In genomic region chr13:41002001-41002400, GRCm38 (mm10) we compare ENCODE assay signal across 9 mouse cellular contexts. TPM values are rescaled to one million over a fixed set of nuclear protein-coding genes. Genes with fewer than 3 reads are reported as not detected.
DNase-seq lines count a peak whose midpoint lies in the region; ATAC-seq lines count a peak whose summit lies in the region.
"Had no signal": no experiment of that assay in that cellular context is flagged by ENCODE, and none has a peak within 500 bp of the region (broad histone marks: within the 10 kb centered on the region; RNA-seq: fewer than 3 reads in every experiment).

No protein-coding gene starts in this region.

- no peaks in the 10 kb centered on the region for H3K9me3 ChIP-seq in megakaryocyte, embryonic 14.5 days
- H3K9me3 ChIP-seq in forebrain, embryonic 14.5 days (replicated peaks; ENCODE audit: control insufficient read depth, low read length) = no peaks in the 10 kb centered on the region
- no peaks in the 10 kb centered on the region for H3K9me3 ChIP-seq in liver, embryonic 12.5 days (replicated peaks)

- no peak overlapping the region for H3K9ac ChIP-seq in forebrain, embryonic 14.5 days (ENCODE audit: low read length)
- peak overlapping the region; percentile 85 for H3K9ac ChIP-seq in liver, embryonic 12.5 days

- H3K4me1 ChIP-seq in megakaryocyte, embryonic 14.5 days = peaks cover 54% of the 10 kb centered on the region
- H3K4me1 ChIP-seq in forebrain, embryonic 14.5 days (ENCODE audit: control insufficient read depth, insufficient read depth, low read length) = peaks cover 12% of the 10 kb centered on the region
- peaks cover 46% of the 10 kb centered on the region for H3K4me1 ChIP-seq in liver, embryonic 12.5 days

- H3K36me3 ChIP-seq in megakaryocyte, embryonic 14.5 days (replicated peaks; ENCODE audit: low read length) = peaks cover 43% of the 10 kb centered on the region
- H3K36me3 ChIP-seq in forebrain, embryonic 14.5 days (ENCODE audit: control insufficient read depth, insufficient read depth, low read length) = peaks cover 28% of the 10 kb centered on the region
- peaks cover 47% of the 10 kb centered on the region for H3K36me3 ChIP-seq in liver, embryonic 12.5 days

- H3K4me2 ChIP-seq in forebrain, embryonic 14.5 days (ENCODE audit: low read length) = peak overlapping the region; percentile 87
- peak overlapping the region; percentile 98 for H3K4me2 ChIP-seq in liver, embryonic 12.5 days

- no peak overlapping the region for H3K27ac ChIP-seq in forebrain, embryonic 14.5 days (ENCODE audit: low read depth, low read length)
- H3K27ac ChIP-seq in liver, embryonic 12.5 days = peak overlapping the region; percentile 79

- no peak for ATAC-seq in megakaryocyte, adult 5-6 weeks (ENCODE audit: poor library complexity, severe bottlenecking)
- no peak for ATAC-seq in forebrain, embryonic 14.5 days
- ATAC-seq in liver, embryonic 12.5 days = 0 out of 2 replicates have a peak, but pooled peaks have one; percentile 33

- H3K27me3 ChIP-seq in megakaryocyte, embryonic 14.5 days (replicated peaks) = no peaks in the 10 kb centered on the region
- no peaks in the 10 kb centered on the region for H3K27me3 ChIP-seq in forebrain, embryonic 14.5 days (replicated peaks; ENCODE audit: control insufficient read depth, insufficient read depth, low read length)
- H3K27me3 ChIP-seq in liver, embryonic 12.5 days (replicated peaks) = no peaks in the 10 kb centered on the region

- peak overlapping the region; percentile 98 for H3K4me3 ChIP-seq in megakaryocyte, embryonic 14.5 days (replicated peaks)
- peak overlapping the region; percentile 90 for H3K4me3 ChIP-seq in forebrain, embryonic 14.5 days (ENCODE audit: low read depth, low read length)
- H3K4me3 ChIP-seq in liver, embryonic 12.5 days = peak overlapping the region; percentile 90

- WGBS in forebrain, embryonic 14.5 days = 82% methylated on average over 5 of the region's 5 CpGs
- 56% methylated on average over 5 of the region's 5 CpGs for whole genome bisulfite sequencing in liver, embryonic 12.5 days (ENCODE audit: insufficient replicate concordance)

- DNase-seq in forebrain, embryonic 14.5 days (ENCODE audit: low spot score) = no peak
- DNase-seq in testis, postnatal 10 days (ENCODE audit: low spot score) = no peak
- DNase-seq in urinary bladder, adult 2 months (ENCODE audit: low spot score) = no peak
- DNase-seq in ovary, postnatal 36 days (ENCODE audit: low spot score) = no peak
- DNase-seq: adrenal gland, postnatal 25 days; right cerebral cortex, postnatal 14 days had no signal

RNA-seq across cellular contexts. Expression of gene Pak1ip1, which starts 1.2 kb away (rescaled TPM):
- 12.4 and 51.1 TPM in 2 replicates for polyA plus RNA-seq in megakaryocyte, embryonic 14.5 days (2012; ENCODE audit: insufficient read depth, low replicate concordance)
- total RNA-seq in megakaryocyte, adult 5-6 weeks (2015) = 50.2 and 50.7 TPM in 2 replicates
- 73.0 and 80.1 TPM in 2 replicates for total RNA-seq in megakaryocyte, adult 5-6 weeks (2017)
- 84.8 and 86.7 TPM in 2 replicates for polyA plus RNA-seq in forebrain, embryonic 14.5 days (2014; fragmentation: Nextera tagmentation; extraction: Ambion mirVana)
- polyA plus RNA-seq in liver, embryonic 12.5 days (2016; fragmentation: Nextera tagmentation; extraction: Ambion mirVana) = 85.0 and 88.4 TPM in 2 replicates
- polyA plus RNA-seq in urinary bladder, adult 2 months (2012; rRNA removed) = 54.2 and 68.3 TPM in 2 replicates

RNA-seq across cellular contexts. Expression of gene Tmem14c, which starts 14.1 kb away (rescaled TPM):
- polyA plus RNA-seq in megakaryocyte, embryonic 14.5 days (2012; ENCODE audit: insufficient read depth, low replicate concordance) = 53.2 and 191 TPM in 2 replicates
- total RNA-seq in megakaryocyte, adult 5-6 weeks (2015) = 208 and 221 TPM in 2 replicates
- total RNA-seq in megakaryocyte, adult 5-6 weeks (2017) = 112 and 125 TPM in 2 replicates
- 132 and 161 TPM in 2 replicates for polyA plus RNA-seq in forebrain, embryonic 14.5 days (2014; fragmentation: Nextera tagmentation; extraction: Ambion mirVana)
- polyA plus RNA-seq in liver, embryonic 12.5 days (2016; fragmentation: Nextera tagmentation; extraction: Ambion mirVana) = 916 and 938 TPM in 2 replicates
- polyA plus RNA-seq in urinary bladder, adult 2 months (2012; rRNA removed) = 89.9 and 115 TPM in 2 replicates
